Mouse (Mus musculus): Measurements from ENCODE around the gene Gdf3. TPM values are rescaled to one million over a fixed set of nuclear protein-coding genes. Genes with fewer than 3 reads are reported as not detected.
A peak's percentile ranks its signal among the peaks of the same experiment; 100 is the strongest.

Gdf3 gene
- polyA plus RNA-seq, 1 experiment from 2014 or later = 0.09 TPM

GRCm38 (mm10) chr6:122602242-122602991, 7.5 kb downstream of the Gdf3 start, which contains the start of gene Apobec1:
Apobec1 (minus strand) TSS chr6:122602444.
- H3K4me3 ChIP-seq (ENCODE audit: low read depth, low read length) = peak within 1 kb of the TSS; percentile 58
- ATAC-seq = peak; percentile 89
- peak within 1 kb of the TSS; percentile 67 for H3K9ac ChIP-seq (ENCODE audit: low read depth, low read length)
- peak within 1 kb of the TSS; percentile 62 for H3K27ac ChIP-seq (ENCODE audit: low read depth, low read length)
- WGBS = 3% methylated on average over 22 of the region's 22 CpGs
- no peaks in the 10 kb centered on the region for H3K4me1 ChIP-seq (replicated peaks; ENCODE audit: control insufficient read depth, insufficient read depth, low read length)
- H3K4me2 ChIP-seq (replicated peaks; ENCODE audit: low read depth) = peak within 1 kb of the TSS; percentile 58
- no peak for TF ChIP-seq CTCF (IDR thresholded peaks at IDR 0.05; ENCODE audit: low read depth)
- H3K36me3 ChIP-seq (ENCODE audit: control insufficient read depth, insufficient read depth) = no peaks in the 10 kb centered on the region
- H3K9me3 ChIP-seq (ENCODE audit: control insufficient read depth) = no peaks in the 10 kb centered on the region
- no peaks in the 10 kb centered on the region for H3K27me3 ChIP-seq (replicated peaks; ENCODE audit: control insufficient read depth, insufficient read depth, low read length)

- ATAC-seq = no peak
- Histone ChIP-seq H3K9ac (ENCODE audit: low read depth, low read length) (peak overlapping the region; percentile 67; the same call in 1 of the 2 replicates), H3K27ac (ENCODE audit: low read depth, low read length) (peak overlapping the region; percentile 62; the same call in 1 of the 2 replicates), H3K4me1 (replicated peaks; ENCODE audit: control insufficient read depth, insufficient read depth, low read length) (no peaks in the 10 kb centered on the region), H3K4me2 (replicated peaks; ENCODE audit: low read depth) (peak overlapping the region; percentile 58), H3K36me3 (ENCODE audit: control insufficient read depth, insufficient read depth) (no peaks in the 10 kb centered on the region; the same call in 1 of the 2 replicates), H3K9me3 (ENCODE audit: control insufficient read depth) (no peaks in the 10 kb centered on the region), H3K27me3 (replicated peaks; ENCODE audit: control insufficient read depth, insufficient read depth, low read length) (no peaks in the 10 kb centered on the region), H3K4me3 (ENCODE audit: low read depth, low read length) (peak overlapping the region; percentile 58)
- TF ChIP-seq CTCF (IDR thresholded peaks at IDR 0.05; ENCODE audit: low read depth) = no peak
- WGBS = 87% methylated on average over 3 of the region's 3 CpGs
These were observed 8.3 kb downstream of the Gdf3 start for GRCm38 (mm10) chr6:122601615-122602014.

GRCm38 (mm10) chr6:122601031-122601430, 8.9 kb downstream of the Gdf3 start:
- ATAC-seq = no peak
- Histone ChIP-seq H3K4me3 (ENCODE audit: low read depth, low read length) (no peak overlapping the region), H3K36me3 (ENCODE audit: control insufficient read depth, insufficient read depth) (no peaks in the 10 kb centered on the region; the same call in 1 of the 2 replicates)

GRCm38 (mm10) chr6:122600066-122600646, 9.7 kb downstream of the Gdf3 start:
- no peaks in the 10 kb centered on the region for H3K4me1 ChIP-seq (replicated peaks; ENCODE audit: control insufficient read depth, insufficient read depth, low read length)
- H3K36me3 ChIP-seq (ENCODE audit: control insufficient read depth, insufficient read depth) = no peaks in the 10 kb centered on the region; the same call in 1 of the 2 replicates
- no peak overlapping the region for H3K4me2 ChIP-seq (replicated peaks; ENCODE audit: low read depth)
- no peak for ATAC-seq
- no peak for TF ChIP-seq CTCF (IDR thresholded peaks at IDR 0.05; ENCODE audit: low read depth)
- H3K27me3 ChIP-seq (replicated peaks; ENCODE audit: control insufficient read depth, insufficient read depth, low read length) = no peaks in the 10 kb centered on the region
- WGBS = 83% methylated on average over 7 of the region's 7 CpGs
- no peak overlapping the region for H3K4me3 ChIP-seq (ENCODE audit: low read depth, low read length)
- H3K27ac ChIP-seq (ENCODE audit: low read depth, low read length) = no peak overlapping the region
- H3K9me3 ChIP-seq (ENCODE audit: control insufficient read depth) = no peaks in the 10 kb centered on the region
- H3K9ac ChIP-seq (ENCODE audit: low read depth, low read length) = no peak overlapping the region

More at GRCm38 (mm10) chr6:122601031-122601430, 8.9 kb downstream of the Gdf3 start:
- no peak overlapping the region for H3K27ac ChIP-seq (ENCODE audit: low read depth, low read length)
- H3K27me3 ChIP-seq (replicated peaks; ENCODE audit: control insufficient read depth, insufficient read depth, low read length) = no peaks in the 10 kb centered on the region
- no peak overlapping the region for H3K4me2 ChIP-seq (replicated peaks; ENCODE audit: low read depth)
- H3K9me3 ChIP-seq (ENCODE audit: control insufficient read depth) = no peaks in the 10 kb centered on the region
- no peak for TF ChIP-seq CTCF (IDR thresholded peaks at IDR 0.05; ENCODE audit: low read depth)
- WGBS = 83% methylated on average over 4 of the region's 4 CpGs
- H3K9ac ChIP-seq (ENCODE audit: low read depth, low read length) = no peak overlapping the region
- no peaks in the 10 kb centered on the region for H3K4me1 ChIP-seq (replicated peaks; ENCODE audit: control insufficient read depth, insufficient read depth, low read length)

- no peak for ATAC-seq
- H3K27ac ChIP-seq (ENCODE audit: low read depth, low read length) = no peak overlapping the region
- H3K4me2 ChIP-seq (replicated peaks; ENCODE audit: low read depth) = no peak overlapping the region
- no peaks in the 10 kb centered on the region; the same call in 1 of the 2 replicates for H3K36me3 ChIP-seq (ENCODE audit: control insufficient read depth, insufficient read depth)
- no peak overlapping the region for H3K9ac ChIP-seq (ENCODE audit: low read depth, low read length)
- H3K4me1 ChIP-seq (replicated peaks; ENCODE audit: control insufficient read depth, insufficient read depth, low read length) = no peaks in the 10 kb centered on the region
- no peaks in the 10 kb centered on the region for H3K9me3 ChIP-seq (ENCODE audit: control insufficient read depth)
- 90% methylated on average over 9 of the region's 9 CpGs for WGBS
- no peak overlapping the region for H3K4me3 ChIP-seq (ENCODE audit: low read depth, low read length)
- H3K27me3 ChIP-seq (replicated peaks; ENCODE audit: control insufficient read depth, insufficient read depth, low read length) = no peaks in the 10 kb centered on the region
- no peak for TF ChIP-seq CTCF (IDR thresholded peaks at IDR 0.05; ENCODE audit: low read depth)
These were observed 10.7 kb downstream of the Gdf3 start for GRCm38 (mm10) chr6:122599054-122599737.

- H3K36me3 ChIP-seq (ENCODE audit: control insufficient read depth, insufficient read depth) = no peaks in the 10 kb centered on the region; the same call in 1 of the 2 replicates
- no peaks in the 10 kb centered on the region for H3K27me3 ChIP-seq (replicated peaks; ENCODE audit: control insufficient read depth, insufficient read depth, low read length)
- no peaks in the 10 kb centered on the region for H3K9me3 ChIP-seq (ENCODE audit: control insufficient read depth)
- 81% methylated on average over 6 of the region's 6 CpGs for WGBS
- ATAC-seq = no peak
- H3K27ac ChIP-seq (ENCODE audit: low read depth, low read length) = no peak overlapping the region
- H3K4me2 ChIP-seq (replicated peaks; ENCODE audit: low read depth) = no peak overlapping the region
- TF ChIP-seq CTCF (IDR thresholded peaks at IDR 0.05; ENCODE audit: low read depth) = no peak
- H3K9ac ChIP-seq (ENCODE audit: low read depth, low read length) = no peak overlapping the region
- H3K4me1 ChIP-seq (replicated peaks; ENCODE audit: control insufficient read depth, insufficient read depth, low read length) = no peaks in the 10 kb centered on the region
- no peak overlapping the region for H3K4me3 ChIP-seq (ENCODE audit: low read depth, low read length)
These were observed 11.5 kb downstream of the Gdf3 start for GRCm38 (mm10) chr6:122598436-122598835.

Data from intestine, postnatal 0 days (tissue).